Mouse (Mus musculus): ENCODE data around the gene Tmem37.

Tmem37 gene

GRCm38 (mm10) chr1:120073519-120074306, at the start of gene Tmem37:
Gene Tmem37 (minus strand): TSS chr1:120074074.
- in situ Hi-C loops (cut with MboI, MseI), result no loop called here

GRCm38 (mm10) chr1:120122634-120123383, 48.9 kb upstream of the Tmem37 start:
- in situ Hi-C loops (cut with MboI, MseI), result no loop called here

- in situ Hi-C loops (cut with MboI, MseI), result no loop called here
These were observed 48.2 kb upstream of the Tmem37 start for GRCm38 (mm10) chr1:120121930-120122530.

GRCm38 (mm10) chr1:120120969-120121811, 47.3 kb upstream of the Tmem37 start, which contains the start of the genes Dbi and 3110009E18Rik:
Gene Dbi (minus strand): TSS chr1:120121078.
Gene 3110009E18Rik (plus strand): TSS chr1:120121187.
- in situ Hi-C loops (cut with MboI, MseI), result no loop called here

- in situ Hi-C loops (cut with MboI, MseI), result no loop called here
These were observed 46.5 kb upstream of the Tmem37 start for GRCm38 (mm10) chr1:120120141-120120968.

- in situ Hi-C loops (cut with MboI, MseI), result no loop called here
These were observed 45.5 kb upstream of the Tmem37 start for GRCm38 (mm10) chr1:120119389-120119788.

- in situ Hi-C loops (cut with MboI, MseI), result no loop called here
These were observed 45.0 kb upstream of the Tmem37 start for GRCm38 (mm10) chr1:120118854-120119253.

- in situ Hi-C loops (cut with MboI, MseI), result no loop called here
These were observed 42.2 kb upstream of the Tmem37 start for GRCm38 (mm10) chr1:120116106-120116505.

GRCm38 (mm10) chr1:120115671-120116081, 41.8 kb upstream of the Tmem37 start:
- in situ Hi-C loops (cut with MboI, MseI), result no loop called here

GRCm38 (mm10) chr1:120112251-120113187, 38.6 kb upstream of the Tmem37 start:
- in situ Hi-C loops (cut with MboI, MseI), result no loop called here

GRCm38 (mm10) chr1:120111766-120112165, 37.9 kb upstream of the Tmem37 start:
- in situ Hi-C loops (cut with MboI, MseI), result no loop called here

- in situ Hi-C loops (cut with MboI, MseI), result no loop called here
These were observed 36.0 kb upstream of the Tmem37 start for GRCm38 (mm10) chr1:120109741-120110432.

GRCm38 (mm10) chr1:120105556-120105959, 31.7 kb upstream of the Tmem37 start:
- in situ Hi-C loops (cut with MboI, MseI), result no loop called here

- in situ Hi-C loops (cut with MboI, MseI), result no loop called here
These were observed 27.3 kb upstream of the Tmem37 start for GRCm38 (mm10) chr1:120101227-120101609.

GRCm38 (mm10) chr1:120100456-120101226, 26.8 kb upstream of the Tmem37 start:
- in situ Hi-C loops (cut with MboI, MseI), result no loop called here

GRCm38 (mm10) chr1:120099483-120099882, 25.6 kb upstream of the Tmem37 start:
- in situ Hi-C loops (cut with MboI, MseI), result loop anchor here (5.0 kb wide), 1 partner anchor 53 kb away; no protein-coding TSS in a partner anchor

GRCm38 (mm10) chr1:120098327-120098726, 24.5 kb upstream of the Tmem37 start:
- in situ Hi-C loops (cut with MboI, MseI), result loop anchor here (5.0 kb wide), 1 partner anchor 54 kb away; no protein-coding TSS in a partner anchor

- in situ Hi-C loops (cut with MboI, MseI), result loop anchor here (5.0 kb wide), 2 partner anchors 57 to 63 kb away; no protein-coding TSS in a partner anchor
These were observed 21.0 kb upstream of the Tmem37 start for GRCm38 (mm10) chr1:120094920-120095319.
